Mouse (Mus musculus) erythroid progenitor cell, adult 5-6 weeks (primary cell): ENCODE data around the gene Arl15. TPM values are rescaled to one million over a fixed set of nuclear protein-coding genes. Genes with fewer than 3 reads are reported as not detected.

ENCODE experiments used
- ATAC-seq: replicated peaks from 2 replicates; pipeline ENCODE4 v1.8.0; 2016; ENCODE audit warnings: moderate number of reproducible peaks, mild to moderate bottlenecking, moderate TSS enrichment, inconsistent platforms; ENCODE audit not compliant: poor library complexity, low FRiP score, severe bottlenecking
- total RNA-seq, 2 experiments: library from RNA; stranded (forward) in 1 of 2; stranded (reverse) in 1 of 2; fragments of 150-400 nt in 1 of 2; fragments of 186-747, 209-891 nt in 1 of 2; gene quantifications; 2 replicates each; pipeline versions ENCODE4 v1.2.3 to v1.2.4; 2015 to 2017; ENCODE audit warnings: low replicate concordance in 2 of 2

Arl15 gene
- total RNA-seq, 2 experiments from 2014 or later = 10.5 to 23.5 TPM

DNA sequence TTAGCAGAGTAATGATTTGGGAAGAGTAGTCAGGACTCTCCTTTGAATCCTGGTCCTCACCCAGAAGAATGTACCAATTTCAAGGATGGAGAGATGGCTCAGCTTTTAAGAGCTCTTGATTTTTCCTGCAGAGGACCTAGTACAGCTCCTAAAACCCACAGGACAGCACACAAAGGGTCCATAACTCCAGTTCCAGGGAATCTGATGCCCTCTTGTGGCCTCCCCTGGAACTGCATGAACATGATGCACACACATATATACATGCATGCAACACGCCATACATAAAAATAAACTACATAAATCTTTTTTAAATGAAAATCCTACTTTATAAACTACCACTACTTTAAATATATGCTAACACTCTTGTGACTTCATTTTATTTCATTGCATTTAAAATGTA is 70.6 kb downstream of the Arl15 start:
- peak; percentile 50; the same call in 1 of the 2 replicates for ATAC-seq

DNA sequence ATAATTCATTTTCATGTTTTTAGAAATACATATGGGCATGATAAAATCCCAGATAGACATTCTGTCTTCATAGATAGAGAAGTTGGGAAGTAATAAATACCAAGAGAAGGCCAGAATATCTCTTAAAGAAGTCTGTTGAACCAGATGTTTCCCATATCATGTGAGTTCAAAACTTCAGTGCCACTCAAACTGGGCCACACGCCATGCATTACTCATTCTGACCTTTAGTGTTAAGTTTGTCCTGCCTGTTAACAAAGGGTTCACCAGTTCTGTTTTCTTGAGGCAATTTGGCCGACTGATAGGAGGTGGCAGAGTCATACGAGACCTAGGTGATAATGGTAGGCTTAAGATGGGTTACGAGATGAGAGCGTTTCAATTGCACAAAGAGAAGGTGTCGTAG is 71.1 kb downstream of the Arl15 start:
- peak; percentile 10; the same call in 1 of the 2 replicates for ATAC-seq

DNA sequence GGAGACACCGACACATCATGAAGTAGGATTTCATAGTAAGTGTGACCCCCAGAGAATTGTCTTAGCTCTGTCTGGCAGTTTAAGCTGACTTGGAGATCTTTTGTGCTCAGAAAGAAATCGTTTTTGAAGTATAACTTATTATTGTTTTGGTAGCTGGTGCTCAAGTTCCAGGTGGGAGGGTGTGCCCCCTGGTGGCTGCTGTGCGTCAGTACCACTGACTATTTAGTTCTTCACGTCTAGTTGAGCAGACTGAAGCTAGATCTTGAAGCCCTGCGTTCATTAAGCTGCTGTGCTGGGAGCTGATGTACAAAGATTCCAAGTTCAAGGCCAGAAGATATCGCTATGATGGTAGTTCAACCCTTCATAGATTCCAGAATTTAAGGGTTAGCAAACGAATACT is 71.5 kb downstream of the Arl15 start:
- peak; percentile 75 for ATAC-seq

DNA sequence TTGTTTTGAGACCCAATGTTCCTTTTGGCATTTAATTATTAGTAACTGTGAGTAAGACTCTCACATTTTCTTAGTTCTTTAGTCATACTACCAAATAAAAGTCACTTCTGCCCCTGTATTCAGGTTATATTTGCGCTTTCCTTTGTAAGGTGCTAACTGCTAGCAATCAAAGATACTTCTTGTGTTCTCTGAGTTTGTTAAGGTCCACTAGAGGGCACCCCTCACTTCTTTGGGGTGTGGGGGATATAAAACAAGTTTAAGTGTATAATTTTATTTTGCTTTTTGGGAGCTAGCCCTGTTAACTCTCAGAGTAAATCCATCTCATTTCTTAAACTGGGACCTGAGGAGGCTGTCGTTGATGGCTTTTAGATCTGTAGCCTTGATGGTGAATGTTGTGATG is 73.4 kb downstream of the Arl15 start:
- no peak for ATAC-seq

DNA sequence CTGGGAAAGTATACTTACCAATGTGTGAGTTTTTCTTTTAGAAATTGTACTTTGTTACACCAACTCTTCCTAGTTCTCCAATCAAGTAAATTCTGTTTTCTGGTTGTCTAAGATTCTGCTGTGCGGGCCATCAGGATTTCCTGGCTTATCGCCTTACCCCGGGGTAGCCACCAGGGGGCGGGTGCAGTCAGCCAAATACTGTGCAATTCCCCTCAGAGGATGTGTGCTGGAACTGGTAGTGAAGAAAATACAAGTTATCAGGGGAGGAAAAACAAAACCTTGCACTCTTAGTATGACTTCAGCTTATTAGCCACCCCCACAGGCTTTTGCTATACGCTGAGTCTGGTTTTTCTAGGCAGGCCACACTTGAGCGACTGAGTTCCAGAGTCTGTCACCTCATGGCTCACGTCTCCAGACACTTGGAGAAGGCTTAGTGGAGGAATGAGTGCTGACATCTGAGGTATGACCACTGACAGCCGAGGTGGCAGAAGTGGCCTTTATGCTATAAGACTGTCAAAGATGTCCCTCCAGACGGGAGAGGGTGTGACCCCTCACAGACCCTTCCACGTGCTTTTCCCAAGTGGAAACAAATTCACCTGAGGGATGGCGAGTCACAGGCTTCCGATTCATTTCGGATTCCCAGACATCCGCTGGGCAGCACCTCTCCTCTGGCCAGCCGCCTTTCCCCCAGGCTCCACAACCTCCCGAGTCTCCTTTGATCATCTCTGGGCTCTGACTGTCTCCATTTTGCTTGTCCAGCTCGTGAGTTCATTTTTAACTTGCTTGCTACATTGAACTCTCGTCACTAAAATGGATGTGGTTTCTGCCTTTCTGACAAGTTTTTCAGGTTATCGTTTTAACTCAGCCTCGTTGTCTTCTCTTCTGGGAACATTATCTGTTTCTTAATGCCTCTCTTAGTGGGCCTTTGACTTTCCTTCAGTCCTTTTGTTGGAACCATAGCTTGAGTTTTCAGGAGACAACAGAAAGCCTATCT is 75.2 kb downstream of the Arl15 start:
- ATAC-seq = peak; percentile 60; the same call in 1 of the 2 replicates

DNA sequence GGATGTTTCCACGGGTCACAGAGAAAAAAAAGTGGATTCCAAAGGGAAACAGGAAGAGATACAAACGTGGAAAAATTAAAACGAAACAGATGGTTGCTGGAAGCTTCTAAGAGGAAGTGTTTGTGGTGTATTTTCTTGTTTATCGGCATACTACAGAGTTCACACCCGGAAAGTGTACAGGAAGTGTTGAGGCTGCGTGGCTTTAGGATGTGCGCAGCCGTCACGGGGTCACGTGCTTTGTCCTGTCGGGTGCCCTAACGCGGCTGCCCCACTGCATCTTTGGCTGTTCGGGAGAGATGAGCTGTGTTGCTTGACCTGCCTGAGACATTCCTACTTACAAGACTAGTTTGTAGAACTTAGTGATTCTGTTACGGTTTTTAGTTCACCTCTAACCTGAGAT is 76.1 kb downstream of the Arl15 start:
- no peak for ATAC-seq

DNA sequence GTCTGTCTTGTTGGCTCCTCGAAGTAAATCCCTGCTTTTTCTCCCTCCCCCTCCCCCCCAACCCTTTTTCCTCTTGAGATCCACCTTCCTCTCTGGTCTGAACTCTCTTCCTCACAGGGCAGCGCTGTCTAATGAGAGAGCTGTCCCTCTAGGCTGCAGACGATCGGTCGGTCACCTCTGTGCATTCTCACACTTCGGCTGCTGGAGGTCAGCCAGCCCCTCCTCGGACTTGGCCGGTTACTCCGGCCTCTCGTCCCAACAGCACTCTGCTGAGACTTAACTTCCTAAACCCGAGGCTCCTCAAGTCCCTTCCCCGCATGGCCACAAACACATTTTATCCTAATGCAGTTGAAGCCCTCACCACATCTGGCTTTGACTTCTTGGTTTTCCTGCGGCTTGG is 77.5 kb downstream of the Arl15 start:
- no peak for ATAC-seq

DNA sequence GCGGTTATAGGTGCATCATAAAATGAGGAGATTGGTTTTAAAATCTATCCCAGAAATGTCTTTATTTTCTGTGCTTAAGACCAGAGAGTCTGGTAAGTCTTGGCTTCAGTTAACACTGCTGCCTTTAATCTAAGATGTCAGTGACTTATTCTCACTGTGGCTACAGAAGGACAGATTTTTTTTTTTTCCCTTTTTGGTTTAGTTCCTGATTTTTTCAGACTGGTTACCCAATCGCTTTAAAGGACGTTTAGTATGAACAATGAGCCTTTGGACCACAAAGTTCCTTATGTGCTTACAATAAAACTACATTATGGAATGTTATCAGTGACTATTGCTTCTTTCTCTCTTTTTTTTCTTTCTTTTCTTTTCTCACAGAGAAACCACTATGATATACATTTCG is 81.4 kb downstream of the Arl15 start:
- ATAC-seq = no peak

DNA sequence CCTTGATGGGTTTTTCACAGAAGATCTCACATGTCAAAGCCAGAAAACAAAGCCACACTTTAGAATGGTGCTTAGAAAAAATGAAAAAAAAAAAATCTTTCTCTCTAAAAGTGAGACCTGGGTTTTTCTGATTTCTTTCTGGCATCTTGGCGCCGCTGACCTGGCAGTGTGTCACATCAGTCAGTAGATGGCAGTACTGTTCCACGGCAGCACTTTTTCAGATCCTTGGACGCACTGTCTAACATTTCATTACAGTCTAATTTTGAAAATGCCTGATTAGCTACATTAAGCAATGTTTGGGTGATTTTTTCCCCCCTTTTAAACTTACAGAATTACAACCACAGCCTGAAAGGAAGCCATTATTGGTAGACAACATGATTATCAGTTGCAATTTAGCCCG is 83.1 kb downstream of the Arl15 start:
- no peak; the same call in 1 of the 2 replicates for ATAC-seq

DNA sequence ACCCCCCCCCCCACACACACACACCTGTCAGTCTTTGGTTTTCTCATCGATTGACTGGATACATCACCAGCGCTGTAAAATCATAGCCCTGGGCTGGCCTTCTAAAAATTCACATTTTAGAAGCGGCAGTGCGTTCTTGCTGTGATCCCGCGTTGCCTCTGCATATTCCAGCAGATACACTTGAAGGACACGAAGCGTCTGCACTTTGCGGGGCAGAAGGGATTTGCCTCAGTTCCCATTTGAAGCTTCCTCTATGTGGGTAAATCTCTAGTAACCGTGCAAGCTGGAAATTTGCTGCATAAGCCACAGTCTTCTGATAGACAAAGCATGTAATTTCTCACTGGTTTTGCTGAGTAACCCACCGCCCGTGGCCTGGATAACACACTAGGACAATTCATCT is 84.3 kb downstream of the Arl15 start:
- no peak for ATAC-seq

DNA sequence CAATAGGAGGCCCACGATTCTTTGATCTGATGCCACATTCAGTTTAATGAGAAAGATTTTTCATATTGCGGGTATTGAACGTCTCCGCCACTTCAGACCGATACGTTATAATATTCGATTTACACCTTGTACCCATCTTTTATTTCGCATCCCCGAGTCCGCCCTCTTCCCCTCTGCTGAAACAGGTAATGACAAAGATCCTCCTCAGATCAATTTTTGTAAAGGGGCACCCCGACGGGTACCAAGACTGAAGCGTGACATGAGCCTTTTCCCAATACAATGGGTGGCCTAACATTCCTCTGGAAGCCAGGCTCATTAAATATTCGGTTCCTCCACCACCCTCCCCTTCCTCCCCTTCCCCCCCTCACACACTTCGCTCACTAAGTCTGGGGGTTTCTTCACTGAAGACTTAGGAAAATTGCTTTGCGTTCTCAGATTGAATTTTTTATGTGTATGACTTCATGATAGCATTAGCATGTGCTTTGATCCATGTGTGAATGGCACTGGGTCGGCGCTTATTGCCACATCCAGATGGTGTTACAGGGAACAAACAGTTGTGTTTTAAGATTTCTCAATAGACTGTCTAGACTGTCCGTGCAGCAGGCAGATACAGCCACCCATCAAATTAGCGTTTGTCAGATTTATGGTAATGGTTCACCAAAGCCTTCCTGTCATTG is 85.5 kb downstream of the Arl15 start:
- ATAC-seq = no peak

DNA sequence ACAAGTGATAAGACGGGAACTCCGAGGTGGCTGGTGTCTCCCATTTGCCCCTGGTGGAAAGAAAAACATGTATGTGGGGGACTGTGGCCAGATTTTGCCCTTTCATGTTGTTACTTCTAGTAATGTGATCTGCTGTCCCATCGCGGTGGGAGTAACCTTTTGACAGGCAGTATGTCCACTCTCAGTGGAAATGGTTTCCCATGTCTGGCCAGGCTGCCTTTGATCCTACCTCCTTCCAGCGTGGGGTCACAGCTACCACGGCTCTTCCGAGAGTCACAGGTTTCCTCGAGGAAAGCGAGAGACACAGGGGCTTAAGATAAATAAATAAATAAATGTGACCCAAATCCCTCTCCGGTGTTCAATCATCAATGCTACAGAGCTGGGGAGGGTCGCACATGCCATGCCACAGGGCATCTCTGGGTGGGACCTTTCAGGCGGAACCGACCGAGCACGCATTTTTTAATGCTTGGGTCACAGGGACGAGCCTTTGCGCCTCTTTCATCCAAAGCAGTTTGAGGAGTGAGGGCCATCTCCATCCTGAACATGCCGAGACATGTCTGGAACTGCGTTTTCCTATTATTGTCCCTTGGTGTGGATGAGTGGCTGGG is 86.4 kb downstream of the Arl15 start:
- no peak for ATAC-seq

DNA sequence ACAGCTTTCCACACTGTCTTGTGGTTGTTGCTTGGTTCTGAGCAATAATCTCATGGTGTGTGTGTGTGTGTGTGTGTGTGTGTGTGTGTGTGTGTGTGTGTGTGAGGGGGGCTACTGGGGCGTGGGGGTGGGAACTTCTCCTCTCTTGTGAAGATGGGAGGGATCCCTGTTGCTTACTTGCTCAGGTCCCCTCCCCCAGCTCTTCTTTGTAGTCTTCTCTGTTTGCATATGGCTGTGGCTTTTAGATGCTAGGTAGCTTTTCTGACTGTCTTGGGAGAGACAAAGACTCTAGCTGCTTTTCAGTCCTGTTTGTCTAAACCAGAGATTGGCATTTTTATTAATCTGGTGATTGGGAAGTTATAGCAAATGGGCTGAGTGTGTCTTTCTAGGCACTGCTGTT is 88.7 kb downstream of the Arl15 start:
- no peak for ATAC-seq

DNA sequence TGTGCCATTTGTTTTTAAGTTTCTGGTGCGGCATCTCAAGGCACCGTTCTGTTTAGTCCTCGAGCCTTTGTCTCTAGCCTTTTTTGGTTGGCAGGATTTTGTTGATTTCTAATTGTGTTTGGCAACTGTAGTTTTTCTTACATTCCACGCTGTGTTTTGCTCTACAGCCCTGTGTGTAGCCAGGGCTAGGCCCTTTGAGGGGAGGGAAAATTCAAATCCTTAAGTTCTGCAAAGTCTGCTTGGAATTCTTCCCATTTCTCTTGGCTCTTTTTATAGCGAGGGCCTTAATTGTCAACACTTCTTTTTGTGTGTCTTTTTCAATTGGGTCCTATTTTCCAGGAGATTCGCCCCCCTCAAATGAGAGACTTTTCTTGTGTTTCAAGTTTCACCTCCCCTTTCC is 92.8 kb downstream of the Arl15 start:
- no peak for ATAC-seq

DNA sequence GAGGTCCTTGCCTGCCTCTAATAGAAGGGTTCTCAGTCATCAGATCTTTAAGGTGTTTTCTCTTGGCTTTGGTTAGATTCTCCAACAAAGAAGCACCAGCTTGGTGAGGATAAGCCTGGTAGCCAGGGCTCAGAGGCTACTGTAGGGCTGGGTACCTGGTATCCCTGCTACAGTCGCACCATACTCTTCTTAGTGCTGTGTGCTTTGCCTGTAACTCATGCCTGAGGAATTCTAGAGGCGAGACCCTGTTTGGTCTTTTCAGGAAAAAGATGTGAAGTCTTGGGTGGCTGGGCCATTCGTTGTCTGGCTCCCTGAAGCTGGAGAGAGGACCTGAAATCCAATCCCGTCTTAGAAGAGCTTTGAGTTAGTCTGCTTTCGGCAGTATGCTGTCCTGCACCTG is 93.8 kb downstream of the Arl15 start:
- ATAC-seq = no peak

DNA sequence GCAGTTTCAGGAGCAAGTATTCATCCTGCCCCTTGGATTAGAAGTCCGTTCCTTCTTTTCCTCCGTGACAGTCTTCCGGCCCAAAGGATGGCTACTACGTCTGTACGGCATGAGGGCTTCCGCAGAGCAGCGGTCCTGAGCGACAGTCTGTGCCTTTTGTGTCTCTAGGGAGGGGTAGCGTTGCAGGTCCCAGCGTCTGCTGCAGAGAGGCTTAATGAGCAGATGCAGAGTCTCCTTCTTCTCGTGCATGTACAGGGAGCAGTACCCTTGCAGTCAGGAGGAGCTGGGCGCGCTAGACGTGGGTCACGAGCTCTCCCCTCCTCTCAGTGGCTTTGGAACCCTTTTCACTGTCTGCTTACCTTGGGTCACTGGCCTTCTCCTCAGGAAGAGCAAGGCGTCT is 94.4 kb downstream of the Arl15 start:
- ATAC-seq = no peak

DNA sequence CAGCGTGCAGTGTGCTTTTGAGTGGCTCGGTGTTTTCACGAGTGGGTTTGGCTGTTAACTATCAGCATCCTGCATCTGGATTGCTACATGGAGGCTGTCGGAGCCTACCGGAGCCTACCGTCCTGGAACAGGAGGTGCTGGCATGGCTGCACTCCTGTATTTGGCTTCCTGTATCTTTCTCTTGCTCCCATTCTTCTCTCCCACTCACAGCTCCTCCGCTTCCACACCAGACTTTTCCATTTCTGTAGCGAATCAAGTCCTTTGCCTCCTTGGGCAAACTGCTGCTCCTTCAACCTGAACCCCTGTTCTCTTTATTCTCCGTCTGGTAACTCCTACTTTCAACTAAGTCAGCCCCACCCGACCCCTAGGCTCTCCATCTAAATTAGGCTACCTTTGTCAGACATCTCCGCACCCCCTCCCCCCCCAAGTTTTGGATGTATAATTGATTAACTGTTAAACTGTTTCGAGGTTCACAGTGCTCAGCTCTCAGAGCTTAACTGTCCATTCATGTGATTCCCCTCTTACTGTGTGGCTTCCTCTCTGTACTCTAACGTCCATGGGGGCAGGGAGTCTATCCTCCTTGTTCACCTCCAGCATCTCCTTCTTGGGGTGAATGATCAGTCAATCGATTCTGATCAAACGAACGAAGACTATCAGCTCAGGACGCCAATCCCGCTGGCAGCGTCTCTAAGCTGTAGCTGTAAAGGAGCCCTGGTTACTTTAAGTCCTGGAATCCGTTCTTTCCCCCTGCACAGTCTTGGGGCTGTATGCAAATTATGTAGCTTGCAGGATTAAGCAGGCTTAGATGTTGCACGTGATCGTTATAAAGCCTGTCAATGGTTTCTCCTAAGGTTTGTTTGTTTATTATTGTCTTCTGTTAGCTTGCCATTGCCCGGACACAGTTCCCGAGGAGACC is 95.1 kb downstream of the Arl15 start:
- no peak for ATAC-seq

DNA sequence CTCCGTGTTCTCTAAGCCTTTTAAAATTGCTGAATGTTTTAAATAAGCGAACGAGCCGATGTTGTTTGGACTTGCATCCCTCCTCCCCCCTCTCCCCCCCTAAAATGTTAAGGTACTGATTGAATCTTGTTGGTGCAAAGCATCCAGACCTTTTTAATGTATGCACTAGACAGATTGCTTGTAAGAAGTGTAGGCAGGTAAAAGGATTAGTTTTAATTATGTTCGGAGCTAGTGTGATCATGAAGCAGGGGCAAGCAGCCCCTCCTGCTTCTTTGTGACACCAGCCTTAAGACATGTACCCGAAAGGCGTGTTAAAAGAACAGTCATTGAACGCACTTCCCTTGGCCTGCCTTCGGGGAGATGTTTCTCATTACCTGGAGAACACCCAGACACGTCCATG is 102.4 kb downstream of the Arl15 start:
- ATAC-seq = no peak

DNA sequence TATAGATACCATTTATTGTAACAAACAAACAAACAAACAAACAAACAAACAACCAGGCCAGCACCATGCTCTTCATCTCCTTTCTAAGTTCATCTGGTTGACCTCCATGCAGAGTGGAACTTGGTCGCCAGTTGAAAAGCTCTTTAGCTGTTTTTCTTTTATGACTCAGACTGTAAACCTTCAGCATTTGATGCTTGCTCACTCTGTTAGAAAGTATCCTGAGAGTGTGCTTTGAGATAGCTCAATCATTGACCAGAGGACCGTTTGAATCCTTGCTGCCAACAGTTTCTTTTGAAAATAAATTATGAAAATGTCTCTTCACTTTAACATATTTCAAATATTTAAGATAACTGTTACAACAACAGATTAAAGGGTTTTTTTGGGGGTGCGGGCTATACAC is 103.2 kb downstream of the Arl15 start:
- ATAC-seq = no peak

DNA sequence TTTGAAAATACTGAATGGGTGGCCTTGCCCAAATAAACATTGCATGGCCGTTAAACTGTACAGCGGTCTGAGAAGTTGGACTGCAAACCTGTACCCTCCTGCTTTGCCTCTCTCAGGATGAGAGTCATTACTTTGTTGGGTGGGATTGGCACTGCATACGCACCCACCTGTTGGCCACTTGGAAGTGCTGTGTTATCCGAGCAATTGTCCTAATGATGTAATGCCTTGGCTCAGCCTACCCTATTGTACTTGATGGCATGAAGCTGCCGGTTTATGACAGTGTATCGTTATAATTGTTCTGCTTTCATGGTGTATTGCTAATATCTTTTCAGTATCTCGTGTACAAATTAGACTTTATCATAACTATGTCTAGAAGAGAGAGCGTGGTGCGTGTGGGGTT is 103.6 kb downstream of the Arl15 start:
- no peak for ATAC-seq
